Mouse (Mus musculus): ENCODE measurements around the gene Map3k14. TPM values are rescaled to one million over a fixed set of nuclear protein-coding genes. Genes with fewer than 3 reads are reported as not detected.
"Not testable (repeated sequence)": the region's sequence is repeated elsewhere in the genome, so short reads cannot be mapped to it uniquely, and the experiment has no call there.

The Map3k14 gene
- polyA plus RNA-seq, 1 experiment from 2014 or later, result 3.3 TPM

- no peaks in the 10 kb centered on the region for H3K4me1 ChIP-seq (replicated peaks; ENCODE audit: control insufficient read depth, insufficient read depth, low read length)
- no peak overlapping the region for H3K27ac ChIP-seq (ENCODE audit: low read depth, low read length)
- ATAC-seq (ENCODE audit: low FRiP score), result no peak
- H3K9me3 ChIP-seq (ENCODE audit: control insufficient read depth, low read length), result no peaks in the 10 kb centered on the region
- no peak overlapping the region for H3K4me3 ChIP-seq (ENCODE audit: low read depth, low read length)
- H3K36me3 ChIP-seq (ENCODE audit: control insufficient read depth, insufficient read depth, low read length), result no peaks in the 10 kb centered on the region
- H3K9ac ChIP-seq (ENCODE audit: low read depth, low read length), result no peak overlapping the region
- WGBS, result 89% methylated on average over 9 of the region's 9 CpGs
- DNase-seq (ENCODE audit: low spot score), result no peak
- H3K27me3 ChIP-seq (ENCODE audit: control insufficient read depth, insufficient read depth, low read length), result no peaks in the 10 kb centered on the region
- H3K4me2 ChIP-seq (replicated peaks; ENCODE audit: low read depth, low read length), result no peak overlapping the region
Observed at GRCm38 (mm10) chr11:103304525-103304924, 37.3 kb upstream of the Map3k14 start.

- 95% methylated on average over 7 of the region's 7 CpGs for WGBS
- H3K27ac ChIP-seq (ENCODE audit: low read depth, low read length), result no peak overlapping the region
Observed at GRCm38 (mm10) chr11:103294772-103295171, 27.5 kb upstream of the Map3k14 start.

GRCm38 (mm10) chr11:103294066-103294465 is 26.8 kb upstream of the Map3k14 start:
- Histone ChIP-seq H3K4me2 (replicated peaks; ENCODE audit: low read depth, low read length) (no peak overlapping the region), H3K27me3 (ENCODE audit: control insufficient read depth, insufficient read depth, low read length) (no peaks in the 10 kb centered on the region), H3K36me3 (ENCODE audit: control insufficient read depth, insufficient read depth, low read length) (no peaks in the 10 kb centered on the region), H3K9ac (ENCODE audit: low read depth, low read length) (no peak overlapping the region), H3K27ac (ENCODE audit: low read depth, low read length) (no peak overlapping the region), H3K9me3 (ENCODE audit: control insufficient read depth, low read length) (no peaks in the 10 kb centered on the region), H3K4me1 (replicated peaks; ENCODE audit: control insufficient read depth, insufficient read depth, low read length) (no peaks in the 10 kb centered on the region), H3K4me3 (ENCODE audit: low read depth, low read length) (no peak overlapping the region)
- DNase-seq (ENCODE audit: low spot score) (no peak), ATAC-seq (ENCODE audit: low FRiP score) (no peak)
- 77% methylated on average over 6 of the region's 6 CpGs for WGBS

More at GRCm38 (mm10) chr11:103294772-103295171, 27.5 kb upstream of the Map3k14 start:
- no peak for ATAC-seq (ENCODE audit: low FRiP score)
- no peaks in the 10 kb centered on the region for H3K9me3 ChIP-seq (ENCODE audit: control insufficient read depth, low read length)
- H3K4me3 ChIP-seq (ENCODE audit: low read depth, low read length), result no peak overlapping the region
- no peaks in the 10 kb centered on the region for H3K36me3 ChIP-seq (ENCODE audit: control insufficient read depth, insufficient read depth, low read length)
- H3K9ac ChIP-seq (ENCODE audit: low read depth, low read length), result no peak overlapping the region
- DNase-seq (ENCODE audit: low spot score), result no peak
- no peaks in the 10 kb centered on the region for H3K27me3 ChIP-seq (ENCODE audit: control insufficient read depth, insufficient read depth, low read length)
- no peaks in the 10 kb centered on the region for H3K4me1 ChIP-seq (replicated peaks; ENCODE audit: control insufficient read depth, insufficient read depth, low read length)
- H3K4me2 ChIP-seq (replicated peaks; ENCODE audit: low read depth, low read length), result no peak overlapping the region

GRCm38 (mm10) chr11:103292890-103293287 is 25.6 kb upstream of the Map3k14 start:
- ATAC-seq (ENCODE audit: low FRiP score) (no peak), DNase-seq (ENCODE audit: low spot score) (no peak)
- Histone ChIP-seq H3K9ac (ENCODE audit: low read depth, low read length) (no peak overlapping the region), H3K27me3 (ENCODE audit: control insufficient read depth, insufficient read depth, low read length) (no peaks in the 10 kb centered on the region), H3K36me3 (ENCODE audit: control insufficient read depth, insufficient read depth, low read length) (no peaks in the 10 kb centered on the region), H3K27ac (ENCODE audit: low read depth, low read length) (no peak overlapping the region), H3K4me3 (ENCODE audit: low read depth, low read length) (no peak overlapping the region), H3K4me2 (replicated peaks; ENCODE audit: low read depth, low read length) (no peak overlapping the region), H3K9me3 (ENCODE audit: control insufficient read depth, low read length) (no peaks in the 10 kb centered on the region), H3K4me1 (replicated peaks; ENCODE audit: control insufficient read depth, insufficient read depth, low read length) (no peaks in the 10 kb centered on the region)
- 81% methylated on average over 5 of the region's 5 CpGs for WGBS

DNA sequence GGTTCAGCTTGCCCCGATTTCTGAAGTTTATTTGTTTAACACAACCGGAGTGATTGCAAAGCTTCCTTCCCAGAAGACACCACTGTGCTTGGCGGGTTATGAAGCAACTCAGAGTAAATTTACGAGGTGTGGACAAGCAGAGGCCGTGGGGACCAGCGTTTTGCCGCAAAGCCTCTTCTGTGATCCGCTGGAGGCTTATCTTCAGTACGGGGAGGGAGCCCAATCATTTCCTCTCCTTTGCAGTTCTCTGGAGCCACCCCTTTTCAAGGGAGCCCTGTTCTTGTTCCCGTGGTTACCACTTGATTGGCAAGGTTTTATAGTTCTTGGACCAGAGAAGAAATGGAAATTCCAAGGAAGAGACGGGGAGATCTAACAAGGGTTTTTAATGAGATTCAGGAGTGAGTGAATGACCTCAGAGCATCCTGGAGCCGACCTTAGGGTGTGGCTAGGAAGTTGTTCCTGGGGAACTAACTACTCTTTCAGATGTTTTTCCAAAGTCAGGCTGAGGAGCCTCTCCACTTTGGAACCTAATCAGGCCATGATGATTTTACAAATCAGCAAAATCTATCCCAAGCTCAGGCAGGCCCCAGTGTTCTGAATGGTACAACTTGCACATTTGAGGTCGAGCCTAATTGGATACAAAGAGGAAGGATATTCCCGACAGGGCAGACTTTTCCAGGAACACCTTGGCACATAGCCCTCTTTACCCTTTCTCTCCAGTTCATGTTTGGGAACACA is 25.0 kb upstream of the Map3k14 start:
- Histone ChIP-seq H3K36me3 (ENCODE audit: control insufficient read depth, insufficient read depth, low read length) (no peaks in the 10 kb centered on the region), H3K9me3 (ENCODE audit: control insufficient read depth, low read length) (no peaks in the 10 kb centered on the region), H3K27me3 (ENCODE audit: control insufficient read depth, insufficient read depth, low read length) (no peaks in the 10 kb centered on the region), H3K9ac (ENCODE audit: low read depth, low read length) (no peak overlapping the region), H3K27ac (ENCODE audit: low read depth, low read length) (no peak overlapping the region), H3K4me1 (replicated peaks; ENCODE audit: control insufficient read depth, insufficient read depth, low read length) (no peaks in the 10 kb centered on the region), H3K4me2 (replicated peaks; ENCODE audit: low read depth, low read length) (no peak overlapping the region), H3K4me3 (ENCODE audit: low read depth, low read length) (no peak overlapping the region)
- DNase-seq (ENCODE audit: low spot score), result no peak
- no peak for ATAC-seq (ENCODE audit: low FRiP score)
- WGBS, result 34% methylated on average over 14 of the region's 14 CpGs

- H3K36me3 ChIP-seq (ENCODE audit: control insufficient read depth, insufficient read depth, low read length); H3K27me3 ChIP-seq (ENCODE audit: control insufficient read depth, insufficient read depth, low read length); H3K4me1 ChIP-seq (replicated peaks; ENCODE audit: control insufficient read depth, insufficient read depth, low read length); H3K27ac ChIP-seq (ENCODE audit: low read depth, low read length); H3K4me3 ChIP-seq (ENCODE audit: low read depth, low read length); H3K9me3 ChIP-seq (ENCODE audit: control insufficient read depth, low read length); ATAC-seq (ENCODE audit: low FRiP score); DNase-seq (ENCODE audit: low spot score); H3K9ac ChIP-seq (ENCODE audit: low read depth, low read length); H3K4me2 ChIP-seq (replicated peaks; ENCODE audit: low read depth, low read length): not testable (repeated sequence)
- WGBS, result 94% methylated on average over 7 of the region's 7 CpGs
Observed at GRCm38 (mm10) chr11:103290841-103291240, 23.6 kb upstream of the Map3k14 start.

DNA sequence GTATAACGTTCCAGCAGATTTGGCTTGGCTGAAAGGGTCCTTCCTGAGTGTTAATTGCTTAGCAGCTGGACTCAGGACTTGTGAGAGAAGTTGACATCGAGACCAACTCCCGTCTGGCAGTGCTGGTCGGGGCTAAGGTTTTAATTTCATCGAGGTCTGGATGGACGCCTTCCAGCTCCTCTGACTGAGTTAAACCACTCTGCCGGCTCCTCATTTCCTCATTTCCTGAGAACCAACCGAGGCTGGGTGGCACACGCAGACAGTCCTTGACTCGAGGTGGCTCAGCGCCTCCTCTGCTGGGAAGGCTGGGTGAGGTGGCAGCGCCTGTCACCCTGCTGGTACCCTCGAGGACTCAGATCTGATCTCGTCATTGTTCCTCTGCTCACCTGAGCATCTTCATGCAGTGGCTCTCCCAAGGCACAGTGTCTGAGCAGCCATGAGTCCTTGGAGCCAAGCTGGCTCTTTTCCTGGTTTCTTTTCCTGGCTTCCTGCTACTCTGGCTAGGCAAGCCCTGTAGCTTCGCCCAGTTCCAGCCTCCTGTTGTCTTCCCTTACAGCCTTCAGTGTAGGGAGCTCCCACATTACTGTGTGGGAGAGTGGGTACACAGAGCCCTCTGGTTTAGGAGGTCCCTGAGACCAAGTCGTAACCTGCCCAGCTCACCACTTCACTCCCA is 21.2 kb upstream of the Map3k14 start:
- H3K4me3 ChIP-seq (ENCODE audit: low read depth, low read length), result no peak overlapping the region
- no peaks in the 10 kb centered on the region for H3K36me3 ChIP-seq (ENCODE audit: control insufficient read depth, insufficient read depth, low read length)
- no peaks in the 10 kb centered on the region for H3K27me3 ChIP-seq (ENCODE audit: control insufficient read depth, insufficient read depth, low read length)
- H3K9me3 ChIP-seq (ENCODE audit: control insufficient read depth, low read length), result no peaks in the 10 kb centered on the region
- no peak overlapping the region for H3K9ac ChIP-seq (ENCODE audit: low read depth, low read length)
- no peaks in the 10 kb centered on the region for H3K4me1 ChIP-seq (replicated peaks; ENCODE audit: control insufficient read depth, insufficient read depth, low read length)
- no peak overlapping the region for H3K4me2 ChIP-seq (replicated peaks; ENCODE audit: low read depth, low read length)
- ATAC-seq (ENCODE audit: low FRiP score) (no peak), DNase-seq (ENCODE audit: low spot score) (no peak)
- WGBS, result 77% methylated on average over 16 of the region's 16 CpGs
- H3K27ac ChIP-seq (ENCODE audit: low read depth, low read length), result no peak overlapping the region

DNA sequence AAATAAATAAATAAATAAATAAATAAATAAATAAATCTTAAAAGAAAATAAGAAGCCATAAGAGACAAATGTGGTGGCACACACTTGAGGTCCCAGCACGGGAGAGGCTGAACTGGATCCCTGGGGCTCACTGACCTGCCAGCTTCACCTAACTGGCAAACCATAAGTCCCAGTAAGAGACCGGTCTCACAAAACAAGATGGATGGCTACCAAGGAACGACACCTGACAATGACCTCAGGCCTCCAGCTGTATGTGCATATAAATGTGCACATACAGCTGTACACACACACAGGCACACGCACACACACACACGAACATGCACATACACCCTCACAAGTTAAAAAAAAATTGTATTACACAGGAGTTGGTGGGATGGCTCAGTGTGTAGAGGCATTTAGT is 19.6 kb upstream of the Map3k14 start:
- no peak for DNase-seq (ENCODE audit: low spot score)
- ATAC-seq (ENCODE audit: low FRiP score), result no peak
- Histone ChIP-seq H3K27ac (ENCODE audit: low read depth, low read length) (no peak overlapping the region), H3K4me3 (ENCODE audit: low read depth, low read length) (no peak overlapping the region), H3K27me3 (ENCODE audit: control insufficient read depth, insufficient read depth, low read length) (no peaks in the 10 kb centered on the region), H3K4me2 (replicated peaks; ENCODE audit: low read depth, low read length) (no peak overlapping the region), H3K36me3 (ENCODE audit: control insufficient read depth, insufficient read depth, low read length) (no peaks in the 10 kb centered on the region), H3K9me3 (ENCODE audit: control insufficient read depth, low read length) (no peaks in the 10 kb centered on the region), H3K9ac (ENCODE audit: low read depth, low read length) (no peak overlapping the region), H3K4me1 (replicated peaks; ENCODE audit: control insufficient read depth, insufficient read depth, low read length) (no peaks in the 10 kb centered on the region)
- 88% methylated on average over 5 of the region's 5 CpGs for WGBS

- WGBS, result 50% methylated on average over 6 of the region's 6 CpGs
- ATAC-seq (ENCODE audit: low FRiP score) (no peak), DNase-seq (ENCODE audit: low spot score) (no peak)
- Histone ChIP-seq H3K9ac (ENCODE audit: low read depth, low read length) (no peak overlapping the region), H3K4me3 (ENCODE audit: low read depth, low read length) (no peak overlapping the region), H3K9me3 (ENCODE audit: control insufficient read depth, low read length) (no peaks in the 10 kb centered on the region), H3K4me1 (replicated peaks; ENCODE audit: control insufficient read depth, insufficient read depth, low read length) (no peaks in the 10 kb centered on the region), H3K27ac (ENCODE audit: low read depth, low read length) (no peak overlapping the region), H3K4me2 (replicated peaks; ENCODE audit: low read depth, low read length) (no peak overlapping the region), H3K27me3 (ENCODE audit: control insufficient read depth, insufficient read depth, low read length) (no peaks in the 10 kb centered on the region), H3K36me3 (ENCODE audit: control insufficient read depth, insufficient read depth, low read length) (no peaks in the 10 kb centered on the region)
Observed at GRCm38 (mm10) chr11:103285951-103286350, 18.7 kb upstream of the Map3k14 start.

Data from hindbrain, embryonic 11.5 days (tissue).